Mouse (Mus musculus) heart, postnatal 10 days (tissue): ENCODE results near the gene Armcx5. TPM values are rescaled to one million over a fixed set of nuclear protein-coding genes. Genes with fewer than 3 reads are reported as not detected.
A peak's percentile ranks its signal among the peaks of the same experiment; 100 is the strongest.
"Not testable (repeated sequence)": the region's sequence is repeated elsewhere in the genome, so short reads cannot be mapped to it uniquely, and the experiment has no call there.

Experiments
- DNase-seq, 2 experiments: peaks; one replicate each; pipeline ENCODE4 v3.0.0; 2021
- intact Hi-C: fragments of 180-260 bp; cut with DNase I; formaldehyde crosslinking; loops from one replicate; pipeline ENCODE4 v1.15.1; 2025
- total RNA-seq, 2 experiments: library from RNA; stranded (reverse); gene quantifications; 2 replicates each; pipeline ENCODE4 v1.2.3; 2021

Gene Armcx5
- total RNA-seq, result 10 to 100 TPM in 1 of 2 experiments, 1 to 10 TPM in 1; 8.4 to 10.7 TPM

DNA sequence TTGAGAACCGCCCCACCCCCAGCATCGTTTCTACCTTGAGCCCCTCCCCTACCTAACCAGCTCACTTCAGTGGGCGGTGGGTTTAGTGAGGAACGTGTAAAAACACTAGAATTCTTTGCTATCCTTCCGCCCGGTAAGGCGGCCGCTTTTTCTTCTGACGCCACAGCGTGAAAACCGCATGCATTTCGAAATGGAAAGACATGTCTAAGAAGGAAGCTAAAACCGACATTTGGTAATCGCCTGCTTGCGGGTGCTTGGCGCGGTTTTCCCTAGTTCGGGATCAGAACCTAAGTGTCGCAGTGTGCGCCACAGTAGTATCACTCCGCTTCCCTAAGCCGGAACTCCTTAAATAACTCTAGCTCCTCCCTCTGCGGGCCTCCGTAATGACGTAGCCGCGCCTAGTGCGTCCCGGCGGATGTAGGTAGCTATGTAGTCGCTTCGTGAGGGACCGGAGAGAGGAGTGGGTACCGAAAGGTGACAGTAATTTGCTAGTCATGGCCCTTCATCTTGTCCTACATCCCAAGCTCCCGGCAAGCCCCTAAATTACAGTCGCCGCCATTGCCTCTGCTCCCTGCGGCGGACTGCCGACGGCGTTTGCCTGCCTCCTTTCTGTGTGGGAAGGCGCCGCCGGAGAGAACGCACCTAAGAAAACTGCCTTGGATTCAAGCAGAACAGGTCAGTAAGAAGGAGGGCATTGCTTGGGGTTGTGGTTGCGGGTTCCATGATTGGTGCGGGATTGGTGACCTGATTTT is at the start of gene Armcx5, which contains the start of gene Gprasp1:
Gene Armcx5 (plus strand): TSS at position 430 of the 752 bp plus-strand sequence.
Gene Gprasp1 (plus strand): TSS at position 430 of the 752 bp plus-strand sequence.
- intact Hi-C loops, result no loop called here
- DNase-seq, result peak; percentile 88 to 90

DNA sequence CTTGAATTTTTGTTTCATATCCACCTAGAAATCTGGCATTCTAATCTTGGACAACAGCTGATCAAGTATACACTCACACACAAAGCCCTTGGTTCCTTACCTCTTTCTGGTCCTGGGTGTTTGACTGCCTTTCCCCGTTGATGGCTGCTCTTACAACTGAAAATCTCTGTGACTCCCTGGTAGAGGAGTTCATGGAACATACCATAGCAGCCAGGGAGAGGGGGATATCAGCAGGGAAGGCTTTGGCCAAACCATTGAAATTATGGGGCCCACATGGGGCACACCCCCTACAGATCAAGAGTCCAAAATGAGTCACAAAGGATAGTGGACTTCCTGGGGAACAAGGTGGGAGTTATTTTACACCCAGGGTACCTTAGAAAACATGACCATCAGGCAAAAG is 48.9 kb upstream of the Armcx5 start, which contains the start of gene Tcp11x2:
Gene Tcp11x2 (minus strand): TSS at position 158 of the 400 bp plus-strand sequence.
- intact Hi-C loops, result no loop called here
- DNase-seq, result no peak

DNA sequence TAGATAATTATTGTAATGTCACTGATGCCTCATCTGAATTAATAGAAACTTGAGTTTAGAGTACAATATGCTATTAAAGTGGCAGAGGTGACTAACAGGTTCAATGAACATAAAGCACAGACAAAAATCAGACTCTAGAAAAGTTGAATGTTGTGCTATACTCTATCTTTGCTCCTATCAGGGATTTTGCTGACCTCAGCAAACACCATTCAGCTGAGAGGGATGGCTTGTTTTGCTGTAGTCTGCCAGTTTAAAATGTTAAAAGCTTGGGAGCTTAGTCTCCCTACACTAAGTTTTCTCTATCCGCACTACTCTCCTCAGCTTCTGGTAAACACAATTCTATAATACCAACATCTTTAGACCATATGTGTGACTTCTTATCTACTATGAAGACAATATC is 39.4 kb upstream of the Armcx5 start:
- intact Hi-C loops, result loop anchor here (10.0 kb wide), 1 partner anchor 128 kb away; no protein-coding TSS in a partner anchor
- DNase-seq, result no peak

DNA sequence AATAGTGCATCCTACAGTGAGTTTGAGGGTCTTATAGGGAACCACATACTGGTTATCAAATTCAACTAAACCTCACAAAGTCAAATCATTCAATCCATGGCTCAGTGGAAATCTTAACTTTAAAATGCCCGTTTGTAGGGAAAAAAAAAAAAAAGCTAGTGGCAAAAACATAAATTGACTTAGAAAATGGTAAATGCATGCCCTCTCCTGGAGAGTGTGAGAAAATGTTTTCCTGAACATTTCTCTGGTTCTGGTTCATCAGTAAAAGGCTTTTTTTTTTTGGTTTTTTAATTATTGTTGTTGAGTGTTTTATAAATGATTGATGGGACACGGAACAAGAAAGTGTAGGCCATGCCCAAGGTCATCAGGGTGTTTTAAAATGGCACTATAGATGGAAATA is 38.2 kb upstream of the Armcx5 start:
- DNase-seq, result no peak
- intact Hi-C loops, result loop anchor here (10.0 kb wide), 1 partner anchor 130 kb away; no protein-coding TSS in a partner anchor

DNA sequence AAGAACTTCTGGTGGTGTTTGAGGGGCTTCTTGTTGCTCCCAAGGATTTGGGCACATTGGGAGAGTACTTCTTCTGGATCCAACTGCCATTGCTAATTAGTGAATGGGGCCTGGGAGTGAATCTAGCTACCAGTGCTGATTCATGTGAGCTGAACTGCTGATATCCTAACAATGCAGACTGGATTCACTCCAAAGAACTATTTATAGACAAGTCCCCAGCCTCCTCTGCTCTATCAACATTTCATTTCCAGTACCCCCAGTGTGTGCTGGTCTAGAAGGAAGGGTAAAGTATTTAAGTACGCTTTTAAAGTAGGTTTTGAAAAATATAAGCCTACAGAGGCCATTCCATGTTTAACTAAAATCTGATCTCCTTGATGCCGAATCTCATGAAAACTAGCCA is 29.7 kb upstream of the Armcx5 start:
- intact Hi-C loops, result no loop called here
- DNase-seq, result peak in 1 of 2 experiments; percentile 14

DNA sequence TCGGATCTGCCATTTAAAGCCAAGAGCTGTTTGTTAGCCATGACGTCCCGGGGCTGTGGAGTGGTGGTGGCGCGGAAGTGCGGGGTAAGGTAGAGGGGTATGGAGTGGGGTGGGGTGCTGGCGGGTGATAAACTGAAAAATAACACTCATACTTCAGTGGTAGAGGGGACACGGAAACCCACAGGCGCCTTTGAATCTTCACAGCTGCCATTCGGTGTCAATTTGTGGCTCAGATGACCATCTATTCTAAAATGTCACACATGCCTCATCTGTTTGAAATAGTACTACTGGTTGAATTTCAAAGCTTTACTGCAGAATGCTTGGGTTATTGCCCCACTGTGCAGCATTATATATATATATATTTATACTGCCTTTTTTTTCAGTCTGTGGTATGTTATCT is 17.4 kb upstream of the Armcx5 start, which contains the start of gene Tmsb15a:
Gene Tmsb15a (minus strand): TSS at position 101 of the 400 bp plus-strand sequence.
- intact Hi-C loops, result no loop called here
- DNase-seq, result no peak

DNA sequence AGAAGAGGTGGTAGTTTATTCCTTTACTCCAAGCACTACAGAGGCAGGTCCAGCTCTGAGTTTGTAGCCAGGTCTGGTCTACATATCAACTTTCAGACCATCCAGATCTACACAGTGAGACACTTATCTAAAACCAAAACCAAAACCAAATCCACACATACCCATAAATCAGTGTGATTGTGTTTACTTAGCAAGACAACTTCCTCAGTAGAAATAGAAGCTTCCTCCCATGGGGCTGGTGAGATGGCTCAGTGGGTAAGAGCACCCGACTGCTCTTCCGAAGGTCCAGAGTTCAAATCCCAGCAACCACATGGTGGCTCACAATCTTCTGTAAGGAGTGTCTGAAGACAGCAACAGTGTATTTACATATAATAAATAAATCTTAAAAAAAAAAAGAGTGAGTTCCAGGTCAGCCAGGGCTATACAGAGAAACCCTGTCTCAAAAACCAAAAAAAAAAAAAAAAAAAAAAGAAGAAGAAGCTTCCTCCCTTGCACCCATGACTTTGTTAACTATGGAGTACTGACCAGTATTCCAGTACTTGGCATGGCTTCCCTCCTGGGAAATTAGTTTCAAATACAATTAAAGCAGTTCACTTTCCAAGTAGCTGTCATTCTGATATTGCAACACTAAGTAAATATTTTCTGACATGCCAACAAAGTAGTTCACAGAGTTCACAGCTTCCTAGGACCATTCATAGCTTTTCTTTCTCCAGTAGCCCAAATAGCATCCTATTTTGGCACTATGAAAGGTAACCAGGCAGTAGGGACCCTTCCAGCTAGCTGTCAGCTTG is 3.6 kb upstream of the Armcx5 start:
- intact Hi-C loops, result no loop called here
- no peak for DNase-seq

DNA sequence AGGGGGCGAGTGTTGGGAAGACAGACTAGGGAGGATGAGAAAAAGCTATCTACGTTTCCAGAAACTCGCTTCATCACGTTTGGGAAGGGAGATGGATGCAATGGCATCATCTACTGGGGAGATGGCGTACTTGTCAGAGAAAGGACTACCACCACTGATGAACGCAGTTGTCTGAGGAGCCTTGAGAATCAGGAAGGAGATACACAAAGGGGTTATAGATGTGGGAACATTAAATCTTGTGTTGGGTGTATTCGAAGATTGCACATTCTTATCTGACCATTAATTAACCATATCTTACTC is 473 bp downstream of the Armcx5 start:
- intact Hi-C loops, result no loop called here
- DNase-seq, result no peak

DNA sequence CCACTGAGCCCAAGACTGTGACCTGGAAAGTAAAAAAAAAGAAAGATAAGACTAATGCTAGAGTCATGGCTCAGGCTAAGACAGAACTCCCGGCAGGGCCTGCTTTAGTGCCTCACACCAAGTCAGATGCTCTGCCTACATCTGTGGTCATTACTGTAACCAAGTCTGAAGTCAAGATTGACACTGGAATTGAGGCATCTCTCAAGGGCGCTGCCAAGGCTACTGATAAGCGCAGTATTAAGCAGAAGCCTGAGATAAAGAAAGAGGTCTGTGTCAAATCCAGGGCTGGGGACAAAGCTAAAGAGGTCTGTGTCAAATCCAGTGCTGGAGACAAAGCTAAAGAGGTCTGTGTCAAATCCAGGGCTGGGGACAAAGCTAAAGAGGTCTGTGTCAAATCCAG is 2.8 kb downstream of the Armcx5 start:
- DNase-seq, intact Hi-C loops: not testable (repeated sequence)

DNA sequence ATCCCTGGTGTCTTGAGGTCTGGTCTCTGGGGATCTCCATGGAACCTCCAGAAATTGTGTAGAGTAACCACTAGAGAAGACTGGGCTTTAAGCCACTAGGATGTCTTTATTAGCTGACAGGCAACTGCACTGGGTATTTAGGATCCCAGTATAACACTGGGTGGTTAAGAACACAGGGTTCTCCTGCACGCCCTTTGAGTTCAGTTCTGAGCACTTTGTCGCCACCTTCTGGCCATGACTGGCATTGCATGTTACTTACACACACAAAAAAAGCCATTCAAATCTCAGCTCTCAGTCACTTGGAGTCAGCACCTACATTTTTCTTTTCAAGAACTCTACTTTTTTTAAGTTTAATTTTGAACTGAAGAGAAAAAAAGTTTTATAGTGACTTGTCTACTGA is 10.3 kb downstream of the Armcx5 start:
- DNase-seq, result peak; percentile 68 to 82
- intact Hi-C loops, result loop anchor here (5.0 kb wide), 2 partner anchors 39 to 101 kb away; no protein-coding TSS in a partner anchor

DNA sequence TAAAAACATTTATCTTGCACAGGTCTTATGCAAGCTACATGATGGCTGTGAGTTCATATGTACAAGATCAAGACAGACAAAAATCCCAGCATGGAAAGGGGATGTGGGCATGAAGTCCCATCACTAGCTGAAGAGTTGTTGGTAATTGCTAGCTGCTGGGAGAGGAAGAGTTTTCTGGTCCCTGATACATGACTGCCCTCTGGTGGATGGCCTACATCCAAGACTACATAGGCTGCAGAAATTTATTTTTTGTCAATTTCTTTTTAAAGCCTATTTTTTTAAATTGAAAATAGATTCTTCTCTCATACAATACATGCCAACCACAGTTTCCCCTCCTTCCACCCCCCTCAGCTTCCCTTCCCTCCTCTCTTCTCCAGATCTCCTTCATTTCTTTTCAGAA is 19.2 kb downstream of the Armcx5 start:
- peak; percentile 19 to 46 for DNase-seq
- intact Hi-C loops, result no loop called here

DNA sequence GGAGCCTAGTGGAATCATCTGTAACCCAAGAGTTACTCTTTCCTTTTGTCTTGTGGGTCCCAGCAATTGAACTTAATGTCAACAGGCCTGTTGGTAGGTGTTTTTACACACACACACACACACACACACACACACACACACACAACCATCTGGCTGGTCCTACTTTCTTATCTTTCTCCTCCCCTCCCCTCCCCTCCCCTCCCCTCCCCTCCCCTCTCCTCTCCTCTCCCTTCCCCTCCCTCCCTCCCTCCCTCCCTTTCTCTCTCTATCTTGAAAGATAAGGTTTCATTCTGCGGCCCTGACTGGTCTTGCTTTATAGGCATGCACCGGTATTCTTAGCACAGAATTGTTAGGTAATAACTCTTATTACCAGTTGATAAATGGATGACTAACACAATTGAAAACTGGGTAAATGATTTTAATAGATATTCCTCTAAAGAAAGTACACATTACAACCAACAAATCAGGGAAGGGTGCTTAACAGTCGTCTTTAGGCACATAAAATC is 25.6 kb downstream of the Armcx5 start:
- no peak for DNase-seq
- intact Hi-C loops, result no loop called here

DNA sequence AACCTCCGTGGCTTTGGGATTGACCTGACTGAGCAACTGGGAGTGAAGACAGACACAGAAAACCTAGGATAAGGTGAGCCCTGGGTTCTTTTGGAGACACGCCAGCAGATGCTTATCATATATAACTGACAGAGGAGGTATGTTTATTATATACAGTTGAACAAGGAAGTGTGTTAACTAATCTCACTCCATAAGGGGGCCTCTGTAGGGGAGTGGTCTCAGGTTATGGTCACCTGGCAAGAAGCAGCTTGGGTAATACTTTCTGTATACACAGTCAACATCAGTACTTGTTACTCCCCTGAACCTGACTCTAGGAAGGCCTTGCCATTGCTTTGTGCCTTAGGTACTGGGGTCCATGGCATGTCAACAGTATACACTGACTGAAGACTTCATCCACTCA is 26.0 kb downstream of the Armcx5 start:
- no peak for DNase-seq
- intact Hi-C loops, result no loop called here

DNA sequence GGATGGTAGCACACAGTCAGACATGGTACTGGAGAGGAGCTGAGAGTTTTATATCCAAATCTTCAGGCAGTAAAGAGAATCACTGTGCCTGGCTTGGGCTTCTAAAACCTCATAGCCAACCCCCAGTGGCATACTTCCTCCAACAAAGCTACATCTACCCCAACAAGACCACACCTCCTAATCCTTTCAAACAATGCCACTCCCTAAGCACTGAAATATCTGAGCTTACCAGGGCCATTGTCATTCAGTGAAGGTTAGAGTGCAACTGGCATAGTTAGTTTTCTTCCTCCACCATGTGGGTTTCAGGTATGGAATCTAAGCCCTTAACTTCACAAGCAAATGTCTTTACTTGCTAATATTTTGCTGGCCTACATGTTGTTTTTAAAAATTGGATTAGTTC is 49.0 kb downstream of the Armcx5 start:
- intact Hi-C loops, result loop anchor here (5.0 kb wide), 1 partner anchor 39 kb away; no protein-coding TSS in a partner anchor
- DNase-seq, result no peak

DNA sequence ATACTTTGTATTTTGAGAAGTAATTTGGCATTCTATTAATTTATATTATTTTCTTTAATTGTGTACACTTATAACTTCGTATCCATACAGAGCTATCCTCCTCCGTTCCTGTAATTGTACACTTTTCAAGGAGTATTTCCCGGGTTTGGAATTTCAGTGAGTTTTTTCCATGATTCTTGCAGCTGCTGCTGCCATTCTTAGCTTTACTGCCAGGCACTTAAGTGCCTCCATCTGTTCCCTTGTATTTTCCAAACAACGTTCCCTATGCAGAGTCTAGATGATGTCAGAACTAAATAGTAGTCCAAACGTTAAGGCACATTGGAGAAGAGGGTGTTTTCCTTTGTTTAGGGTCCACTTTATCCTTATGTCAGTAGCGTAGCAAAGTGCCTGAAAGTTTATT is 49.8 kb downstream of the Armcx5 start:
- DNase-seq, result no peak
- intact Hi-C loops, result loop anchor here (5.0 kb wide), 1 partner anchor 40 kb away; no protein-coding TSS in a partner anchor

DNA sequence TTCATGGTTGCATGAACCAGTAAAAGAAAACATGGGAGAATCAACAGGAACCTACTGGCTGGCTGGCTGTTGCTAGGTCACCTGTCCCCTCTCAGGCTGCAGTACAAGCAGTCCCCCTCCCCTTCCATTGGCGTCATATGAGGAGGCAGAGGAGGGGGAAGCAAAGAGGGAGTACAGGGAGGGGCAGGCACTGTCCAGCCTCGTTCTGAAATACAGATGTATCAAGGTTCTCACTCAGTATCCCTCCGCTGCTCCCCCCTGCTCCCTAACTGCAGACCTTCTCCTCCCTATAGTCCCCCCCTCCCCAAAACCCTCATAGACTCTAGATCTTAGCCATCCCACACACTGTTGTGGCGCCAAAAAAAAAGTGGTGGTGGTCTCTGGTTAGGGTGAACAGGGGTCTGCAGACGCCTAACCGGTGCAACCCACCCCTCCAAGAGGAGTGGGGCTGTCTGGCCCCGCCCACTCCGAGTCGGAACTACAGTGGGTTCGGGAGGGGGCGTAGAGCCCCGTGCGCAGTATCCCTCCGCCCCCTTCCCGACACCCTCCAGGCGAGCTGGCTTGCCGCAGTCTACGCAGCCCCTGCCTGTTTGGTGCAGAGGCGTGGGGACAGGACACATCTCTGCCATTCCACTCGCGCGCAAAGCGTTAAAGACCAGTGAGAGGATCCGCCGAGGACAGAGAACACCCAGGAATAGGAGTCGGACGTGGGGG is 53.2 kb downstream of the Armcx5 start:
- intact Hi-C loops, result not testable (repeated sequence)

DNA sequence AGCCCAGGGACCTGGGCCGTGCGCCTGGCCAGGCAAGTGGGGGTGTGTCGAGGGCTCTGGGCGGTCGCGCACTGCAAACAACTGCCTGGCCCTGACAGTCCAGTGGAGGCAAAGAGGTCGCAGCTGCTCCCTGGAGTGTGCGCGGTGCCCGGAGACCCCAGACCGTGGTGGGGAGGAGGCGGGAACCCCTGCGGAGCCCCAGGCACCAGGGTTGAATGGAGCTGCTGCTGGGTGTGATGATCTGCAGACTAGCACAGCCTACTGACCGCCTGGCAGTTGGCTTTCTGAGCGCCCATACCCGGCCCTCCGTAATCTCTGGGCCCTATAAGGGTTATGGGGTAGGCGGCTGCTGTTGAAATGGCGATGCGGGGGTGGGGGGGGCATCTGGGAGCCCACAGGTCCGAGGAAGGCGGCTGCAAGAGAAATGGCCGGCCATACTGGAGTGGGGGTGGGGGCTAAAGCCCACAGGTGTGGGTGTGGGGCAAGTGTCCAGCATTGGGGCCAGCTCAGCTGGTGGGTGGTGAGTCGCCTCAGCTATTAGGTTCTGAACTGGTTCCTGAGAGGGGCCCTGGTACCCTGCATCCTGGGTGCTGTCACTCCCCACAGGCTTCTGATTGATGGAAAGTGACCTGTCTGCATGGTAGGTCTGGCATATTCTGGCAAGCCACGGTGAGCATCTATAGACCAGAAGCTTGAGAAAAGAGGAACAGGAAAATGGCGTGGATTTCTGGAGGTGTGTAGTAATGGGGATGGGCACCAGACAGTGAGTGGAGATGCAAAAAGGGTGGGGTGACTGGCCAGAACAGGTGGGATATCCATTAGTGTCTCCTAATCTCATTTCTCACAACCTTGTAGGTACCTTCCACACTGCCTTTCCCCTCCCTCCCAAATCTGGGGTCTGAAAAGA is 54.0 kb downstream of the Armcx5 start:
- DNase-seq, intact Hi-C loops: not testable (repeated sequence)

More for the DNA sequence above, 53.2 kb downstream of the Armcx5 start:
- DNase-seq, result peak; percentile 44 to 46
